ENCODE assay signal across 9 mouse cellular contexts in the genomic region with DNA sequence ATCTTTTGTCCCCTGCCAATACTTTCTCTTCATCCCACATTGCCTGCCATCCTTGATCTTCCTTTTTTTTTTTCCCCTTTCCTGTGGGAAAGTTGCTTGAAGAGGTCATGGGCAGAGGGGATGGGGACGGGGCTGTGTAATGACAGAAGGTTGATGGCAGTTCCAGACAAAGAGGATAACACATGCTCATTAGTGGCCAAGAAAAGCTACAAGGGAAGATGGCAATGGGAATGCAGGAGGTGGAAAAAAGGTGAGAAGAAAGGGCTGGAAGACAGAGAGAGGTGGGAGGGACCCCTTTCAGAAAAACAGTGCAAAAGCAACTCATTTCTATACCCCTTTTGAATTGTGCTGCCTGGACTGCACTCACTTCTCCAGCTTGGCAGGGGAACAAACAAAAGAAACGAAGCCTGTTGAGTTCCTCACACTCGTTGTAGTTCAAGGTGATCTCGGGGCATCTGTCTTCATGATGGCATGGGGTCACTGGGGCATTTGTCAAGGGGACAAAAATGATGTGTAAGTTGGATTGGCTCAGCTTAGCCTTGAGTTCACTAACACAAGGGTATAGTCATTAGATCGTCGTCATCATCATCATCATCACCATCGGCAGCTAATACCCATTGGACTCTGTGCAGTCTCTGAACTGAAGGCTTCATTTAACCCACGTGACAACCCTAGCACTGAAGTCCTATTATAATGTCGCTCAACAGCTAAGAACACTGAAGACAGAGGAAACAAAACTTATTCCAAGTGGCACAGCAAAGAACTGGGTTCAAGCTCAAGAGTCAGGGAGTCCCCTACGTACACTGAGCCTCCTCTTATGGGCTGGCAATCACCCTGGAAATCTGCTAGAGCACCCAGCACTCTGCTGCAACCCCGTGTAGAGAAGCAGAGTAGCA. TPM values are rescaled to one million over a fixed set of nuclear protein-coding genes. Genes with fewer than 3 reads are reported as not detected.
DNase-seq lines count a peak whose midpoint lies in the region; ATAC-seq and TF ChIP-seq lines count a peak whose summit lies in the region.
"Had no signal": no experiment of that assay in that cellular context is flagged by ENCODE, and none has a peak within 500 bp of the region (broad histone marks: within the 10 kb centered on the region; RNA-seq: fewer than 3 reads in every experiment).

No protein-coding gene starts in this region.

- H3K9ac ChIP-seq in embryonic facial prominence, embryonic 14.5 days (ENCODE audit: low read depth, low read length), result no peak overlapping the region
- no peak overlapping the region for H3K9ac ChIP-seq in liver, embryonic 13.5 days

- no peak overlapping the region for H3K4me3 ChIP-seq in kidney, adult 2 months (ENCODE audit: insufficient read depth, low read depth, low read length)
- H3K4me3 ChIP-seq in embryonic facial prominence, embryonic 14.5 days (ENCODE audit: low read depth, low read length), result no peak overlapping the region
- H3K4me3 ChIP-seq in liver, embryonic 13.5 days (replicated peaks), result no peak overlapping the region
- no peak overlapping the region for H3K4me3 ChIP-seq in olfactory bulb, adult 2 months (ENCODE audit: insufficient read depth, low read depth, low read length)
- no peak overlapping the region for H3K4me3 ChIP-seq in left cerebral cortex, adult 2 months
- H3K4me3 ChIP-seq: erythroblast, embryonic 14.5 days had no signal

- H3K4me1 ChIP-seq in kidney, adult 2 months (ENCODE audit: control insufficient read depth, insufficient read depth, low read length), result peaks cover 39% of the 10 kb centered on the region
- H3K4me1 ChIP-seq in embryonic facial prominence, embryonic 14.5 days (ENCODE audit: control insufficient read depth, insufficient read depth, low read length), result 0 out of 2 replicates have a peak, but pooled peaks cover 7% of the 10 kb centered on the region
- peaks cover 12% of the 10 kb centered on the region for H3K4me1 ChIP-seq in liver, embryonic 13.5 days (replicated peaks)
- peaks cover 30% of the 10 kb centered on the region for H3K4me1 ChIP-seq in olfactory bulb, adult 2 months (ENCODE audit: control insufficient read depth, insufficient read depth, low read length)

- no peak overlapping the region for H3K4me2 ChIP-seq in embryonic facial prominence, embryonic 14.5 days (ENCODE audit: low read depth, low read length)
- H3K4me2 ChIP-seq in liver, embryonic 13.5 days, result peak overlapping the region; percentile 28; the same call in 1 of the 2 replicates

- DNase-seq in kidney, adult 2 months, result no peak
- no peak for DNase-seq in kidney, postnatal 25 days
- DNase-seq in embryonic facial prominence, embryonic 14.5 days (ENCODE audit: low spot score), result no peak
- DNase-seq in liver, embryonic 13.5 days, result no peak
- no peak for DNase-seq in left cerebral cortex, adult 2 months (ENCODE audit: extremely low spot score in 1 of 2, low spot score in 2 of 2)
- DNase-seq in cerebellum, adult 18-20 months, result no peak
- no peak for DNase-seq in natural killer cell, adult 2 months (ENCODE audit: low spot score in 2 of 2)

- peak overlapping the region; percentile 62; the same call in 1 of the 2 replicates for H3K27ac ChIP-seq in kidney, adult 2 months (ENCODE audit: insufficient read depth, low read depth, low read length)
- H3K27ac ChIP-seq in embryonic facial prominence, embryonic 14.5 days (replicated peaks; ENCODE audit: low read depth, low read length), result 0 out of 2 replicates have a peak overlapping the region, but pooled peaks have one; percentile 28
- 0 out of 2 replicates have a peak overlapping the region, but pooled peaks have one; percentile 50 for H3K27ac ChIP-seq in liver, embryonic 13.5 days
- H3K27ac ChIP-seq in olfactory bulb, adult 2 months (ENCODE audit: insufficient read depth, low read depth, low read length), result peak overlapping the region; percentile 26; the same call in 1 of the 2 replicates
- H3K27ac ChIP-seq in left cerebral cortex, adult 2 months, result no peak overlapping the region

- TF ChIP-seq POLR2A in kidney, adult 2 months (IDR thresholded peaks at IDR 0.05; ENCODE audit: low read depth, low read length), result no peak
- no peak for TF ChIP-seq POLR2A in olfactory bulb, adult 2 months (IDR thresholded peaks at IDR 0.05; ENCODE audit: insufficient read depth, low read depth, low read length)

- H3K36me3 ChIP-seq in kidney, adult 2 months (ENCODE audit: control insufficient read depth, insufficient read depth, low read length), result no peaks in the 10 kb centered on the region
- peaks cover 19% of the 10 kb centered on the region; the same call in 1 of the 2 replicates for H3K36me3 ChIP-seq in embryonic facial prominence, embryonic 14.5 days (ENCODE audit: control insufficient read depth, insufficient read depth, low read length)
- H3K36me3 ChIP-seq in liver, embryonic 13.5 days, result peaks cover 11% of the 10 kb centered on the region; the same call in 1 of the 2 replicates

- ATAC-seq in embryonic facial prominence, embryonic 14.5 days (ENCODE audit: low read depth), result no peak
- no peak for ATAC-seq in liver, embryonic 13.5 days (ENCODE audit: low read depth)

- 77% methylated on average over 11 of the region's 11 CpGs for WGBS in kidney, adult 2 months
- 79% methylated on average over 11 of the region's 11 CpGs for WGBS in embryonic facial prominence, embryonic 14.5 days
- WGBS in liver, embryonic 13.5 days (ENCODE audit: insufficient replicate concordance), result 66% methylated on average over 11 of the region's 11 CpGs
- 55% methylated on average over 11 of the region's 11 CpGs for WGBS in olfactory bulb, adult 2 months

- H3K27me3 ChIP-seq in kidney, adult 2 months (replicated peaks; ENCODE audit: control insufficient read depth, insufficient read depth, low read length), result no peaks in the 10 kb centered on the region
- no peaks in the 10 kb centered on the region for H3K27me3 ChIP-seq in embryonic facial prominence, embryonic 14.5 days (replicated peaks; ENCODE audit: control insufficient read depth, insufficient read depth, low read length)
- no peaks in the 10 kb centered on the region for H3K27me3 ChIP-seq in liver, embryonic 13.5 days

- intact Hi-C loops in left cerebral cortex, adult 2 months (cut with DNase I), result no loop called here

- no peaks in the 10 kb centered on the region for H3K9me3 ChIP-seq in embryonic facial prominence, embryonic 14.5 days (ENCODE audit: control insufficient read depth, low read length)
- H3K9me3 ChIP-seq in liver, embryonic 13.5 days (replicated peaks), result no peaks in the 10 kb centered on the region

- no peak for TF ChIP-seq CTCF in kidney, adult 2 months (conservative IDR thresholded peaks at IDR 0.05; ENCODE audit: insufficient read depth, insufficient read length, low read depth, low read length)
- no peak for TF ChIP-seq CTCF in olfactory bulb, adult 2 months (IDR thresholded peaks at IDR 0.05; ENCODE audit: insufficient read depth, low read depth, low read length)
- TF ChIP-seq CTCF in left cerebral cortex, adult 2 months (IDR thresholded peaks at IDR 0.05), result no peak

RNA-seq across cellular contexts. Expression of gene Dtx4, which starts 11.3 kb away (rescaled TPM):
- 10.6 and 11.3 TPM in 2 replicates for polyA plus RNA-seq in kidney, adult 2 months (2012; rRNA removed)
- polyA plus RNA-seq in embryonic facial prominence, embryonic 14.5 days (2014; fragmentation: Nextera tagmentation; extraction: Ambion mirVana), result 11.9 and 14.5 TPM in 2 replicates
- polyA plus RNA-seq in liver, embryonic 13.5 days (2015; fragmentation: Nextera tagmentation; extraction: Ambion mirVana), result 1.6 and 1.9 TPM in 2 replicates
- polyA plus RNA-seq in olfactory bulb, adult 2 months (2012; ENCODE audit: insufficient read depth, insufficient read length, low replicate concordance, missing spikeins), result not detected in 2 replicates
- 10 to 100 TPM; 36.0 to 36.3 TPM for total RNA-seq in left cerebral cortex, adult 2 months (2021)

RNA-seq across cellular contexts. Expression of gene Mpeg1, which starts 29.3 kb away (rescaled TPM):
- polyA plus RNA-seq in kidney, adult 2 months (2012; rRNA removed), result 3.8 and 7.4 TPM in 2 replicates
- 0.93 and 1.2 TPM in 2 replicates for polyA plus RNA-seq in embryonic facial prominence, embryonic 14.5 days (2014; fragmentation: Nextera tagmentation; extraction: Ambion mirVana)
- 1.0 TPM in 2 replicates for polyA plus RNA-seq in liver, embryonic 13.5 days (2015; fragmentation: Nextera tagmentation; extraction: Ambion mirVana)
- not detected in 2 replicates for polyA plus RNA-seq in olfactory bulb, adult 2 months (2012; ENCODE audit: insufficient read depth, insufficient read length, low replicate concordance, missing spikeins)
- total RNA-seq in left cerebral cortex, adult 2 months (2021), result 1 to 10 TPM; 6.8 to 7.4 TPM

RNA-seq across cellular contexts. Expression of gene Fam111a, which starts 55.6 kb away (rescaled TPM):
- 0.45 and 1.4 TPM in 2 replicates for polyA plus RNA-seq in kidney, adult 2 months (2012; rRNA removed)
- polyA plus RNA-seq in embryonic facial prominence, embryonic 14.5 days (2014; fragmentation: Nextera tagmentation; extraction: Ambion mirVana), result 28.3 and 28.9 TPM in 2 replicates
- polyA plus RNA-seq in liver, embryonic 13.5 days (2015; fragmentation: Nextera tagmentation; extraction: Ambion mirVana), result 29.6 and 41.6 TPM in 2 replicates
- not detected in 2 replicates for polyA plus RNA-seq in olfactory bulb, adult 2 months (2012; ENCODE audit: insufficient read depth, insufficient read length, low replicate concordance, missing spikeins)
- total RNA-seq in left cerebral cortex, adult 2 months (2021), result 1 to 10 TPM; 1.5 to 2.2 TPM
